Mouse (Mus musculus) cerebellum, adult 2 months (tissue): Measurements from ENCODE around the gene Prkcb.

Experiments used
- CTCF ChIP-seq: fragments of 200-500 bp; IDR thresholded peaks from 2 replicates; pipeline ENCODE4 v1.5.1; 2011; ENCODE audit warnings: low read depth, mild to moderate bottlenecking, control low read depth, low read length, moderate library complexity, borderline replicate concordance; ENCODE audit not compliant: insufficient read depth
- POLR2A ChIP-seq: fragments of 200-500 bp; IDR thresholded peaks from 2 replicates; pipeline ENCODE4 v1.6.1; 2011; ENCODE audit warnings: low read length, control low read depth, borderline replicate concordance; ENCODE audit not compliant: insufficient read depth

DNA sequence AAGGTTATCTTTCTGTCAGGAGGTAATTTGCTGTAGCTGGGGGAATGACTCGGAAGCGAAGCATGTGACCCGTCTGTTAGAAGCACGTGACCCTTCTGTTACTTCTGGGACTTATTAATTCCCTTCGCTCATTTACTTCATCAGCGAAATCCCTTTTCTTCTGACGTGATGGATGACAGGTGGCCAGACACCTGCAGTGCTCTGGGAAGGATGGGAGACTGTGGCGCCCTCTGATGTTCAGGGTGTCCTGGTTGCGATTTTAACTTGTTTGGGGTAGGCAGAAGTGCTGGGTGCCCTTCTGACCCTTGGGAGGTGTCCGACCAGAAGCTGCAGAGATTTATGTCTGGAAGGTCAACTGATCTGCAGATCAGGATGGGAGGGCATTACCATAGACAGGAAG is 93.0 kb downstream of the Prkcb start:
- TF ChIP-seq POLR2A (no peak), CTCF (peak; percentile 38; the same call in 1 of the 2 replicates)
